Mouse (Mus musculus): ENCODE data around the gene Zfp281.

- no peak for TF ChIP-seq CHD2 (IDR thresholded peaks at IDR 0.05; ENCODE audit: low read depth, low read length)
- TF ChIP-seq MAFK (IDR thresholded peaks at IDR 0.05; ENCODE audit: insufficient read depth, low read depth, low read length), result no peak
- TF ChIP-seq HCFC1 (IDR thresholded peaks at IDR 0.05; ENCODE audit: borderline replicate concordance, insufficient read depth, low read length), result no peak
- TF ChIP-seq ZNF384 (IDR thresholded peaks at IDR 0.05; ENCODE audit: low read depth, low read length), result no peak
- TF ChIP-seq ZC3H11A (IDR thresholded peaks at IDR 0.05; ENCODE audit: borderline replicate concordance, low read depth, low read length), result no peak
Measured at GRCm38 (mm10) chr1:136611803-136612202, 12.9 kb upstream of the Zfp281 start.

All from ES-E14 (cell line).